Mouse (Mus musculus): Measurements from ENCODE around the gene Higd1c. TPM values are rescaled to one million over a fixed set of nuclear protein-coding genes. Genes with fewer than 3 reads are reported as not detected.
"Not testable (repeated sequence)": the region's sequence is repeated elsewhere in the genome, so short reads cannot be mapped to it uniquely, and the experiment has no call there.

Gene Higd1c
- polyA plus RNA-seq, 1 experiment from 2014 or later = not detected

GRCm38 (mm10) chr15:100351501-100352060 is 12.8 kb upstream of the Higd1c start:
- WGBS = 60% methylated on average over 6 of the region's 6 CpGs
- Histone ChIP-seq H3K27me3 (replicated peaks; ENCODE audit: control insufficient read depth, insufficient read depth, low read length) (no peaks in the 10 kb centered on the region), H3K4me3 (ENCODE audit: low read length) (no peak overlapping the region), H3K4me2 (ENCODE audit: low read depth, low read length) (no peak overlapping the region), H3K9me3 (ENCODE audit: control insufficient read depth, low read length) (no peaks in the 10 kb centered on the region), H3K9ac (ENCODE audit: low read depth, low read length) (no peak overlapping the region), H3K4me1 (ENCODE audit: control insufficient read depth, insufficient read depth, low read length) (peaks cover 8% of the 10 kb centered on the region; the same call in 1 of the 2 replicates), H3K36me3 (ENCODE audit: control insufficient read depth, insufficient read depth, low read length) (no peaks in the 10 kb centered on the region), H3K27ac (ENCODE audit: low read length) (no peak overlapping the region)
- ATAC-seq = no peak

DNA sequence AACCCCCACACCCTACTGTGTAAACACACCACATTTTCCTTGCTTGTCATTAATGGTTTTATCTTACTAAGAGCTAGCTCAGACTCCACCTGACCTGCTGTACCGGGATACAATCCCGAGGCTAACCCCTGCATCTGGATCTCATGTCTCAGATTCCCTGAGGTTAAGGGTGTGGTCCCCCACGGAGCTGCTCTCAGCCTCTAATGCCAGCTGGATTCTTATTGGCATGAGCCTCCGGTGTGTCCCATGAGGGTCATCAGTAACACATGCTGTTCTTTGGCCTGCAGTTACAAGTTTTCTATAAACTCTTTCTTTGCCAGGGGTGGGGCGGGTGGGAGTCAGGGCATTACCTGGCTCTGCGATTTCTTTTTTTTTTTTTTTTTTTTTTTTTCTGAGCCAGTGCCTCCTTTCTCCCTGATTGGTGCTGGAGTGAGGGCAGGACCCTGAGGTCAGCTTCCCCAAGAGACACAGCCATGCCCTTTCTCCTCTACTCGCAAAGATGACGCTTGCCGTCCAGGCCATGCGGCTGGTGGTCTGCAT is 11.6 kb upstream of the Higd1c start, which contains the start of the genes Methig1 and Mettl7a2:
Gene Methig1, plus strand, starts transcription at position 439 of the 540 bp plus-strand sequence.
Gene Mettl7a2, plus strand, starts transcription at position 490 of the 540 bp plus-strand sequence.
- WGBS = 76% methylated on average over 10 of the region's 10 CpGs
- Histone ChIP-seq H3K27me3 (replicated peaks; ENCODE audit: control insufficient read depth, insufficient read depth, low read length) (no peaks in the 10 kb centered on the region), H3K36me3 (ENCODE audit: control insufficient read depth, insufficient read depth, low read length) (no peaks in the 10 kb centered on the region), H3K9ac (ENCODE audit: low read depth, low read length) (no peak within 1 kb of the TSS), H3K27ac (ENCODE audit: low read length) (no peak within 1 kb of the TSS), H3K9me3 (ENCODE audit: control insufficient read depth, low read length) (no peaks in the 10 kb centered on the region), H3K4me1 (ENCODE audit: control insufficient read depth, insufficient read depth, low read length) (peaks cover 8% of the 10 kb centered on the region; the same call in 1 of the 2 replicates), H3K4me2 (ENCODE audit: low read depth, low read length) (no peak within 1 kb of the TSS), H3K4me3 (ENCODE audit: low read length) (no peak within 1 kb of the TSS)
- ATAC-seq = peak; percentile 49

- H3K27me3 ChIP-seq (replicated peaks; ENCODE audit: control insufficient read depth, insufficient read depth, low read length); H3K27ac ChIP-seq (ENCODE audit: low read length); ATAC-seq; H3K9ac ChIP-seq (ENCODE audit: low read depth, low read length); H3K4me2 ChIP-seq (ENCODE audit: low read depth, low read length); H3K4me1 ChIP-seq (ENCODE audit: control insufficient read depth, insufficient read depth, low read length); H3K9me3 ChIP-seq (ENCODE audit: control insufficient read depth, low read length); H3K36me3 ChIP-seq (ENCODE audit: control insufficient read depth, insufficient read depth, low read length); H3K4me3 ChIP-seq (ENCODE audit: low read length): not testable (repeated sequence)
- WGBS = 98% methylated on average over 10 of the region's 22 CpGs
Measured at GRCm38 (mm10) chr15:100353399-100353798, 10.9 kb upstream of the Higd1c start.

DNA sequence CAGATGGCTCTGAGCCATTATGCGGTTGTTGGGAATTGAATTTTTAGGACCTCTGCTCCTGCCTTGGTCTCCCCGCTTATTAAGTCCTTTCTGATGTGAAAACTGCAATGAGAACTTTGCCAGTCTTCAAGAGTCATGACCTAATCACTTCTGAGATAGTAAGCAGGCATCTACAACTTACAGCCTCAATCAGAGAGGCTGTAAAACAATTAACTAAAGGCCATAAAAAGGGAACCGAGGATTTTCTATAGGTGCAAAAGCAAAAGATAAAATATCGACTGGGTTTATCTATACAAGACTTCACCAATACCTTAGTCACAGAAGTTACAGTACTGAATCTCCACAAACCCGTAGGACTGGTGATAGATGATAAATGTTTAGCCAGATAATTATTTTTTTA is 8.5 kb upstream of the Higd1c start:
- WGBS = 42% methylated on average over 5 of the region's 5 CpGs
- peak; percentile 71 for ATAC-seq

GRCm38 (mm10) chr15:100365967-100366366 is 1.6 kb downstream of the Higd1c start:
- H3K9ac ChIP-seq (ENCODE audit: low read depth, low read length); ATAC-seq; H3K4me2 ChIP-seq (ENCODE audit: low read depth, low read length); H3K9me3 ChIP-seq (ENCODE audit: control insufficient read depth, low read length); H3K4me3 ChIP-seq (ENCODE audit: low read length); H3K27me3 ChIP-seq (replicated peaks; ENCODE audit: control insufficient read depth, insufficient read depth, low read length); H3K27ac ChIP-seq (ENCODE audit: low read length); H3K4me1 ChIP-seq (ENCODE audit: control insufficient read depth, insufficient read depth, low read length); H3K36me3 ChIP-seq (ENCODE audit: control insufficient read depth, insufficient read depth, low read length): not testable (repeated sequence)
- WGBS = 60% methylated on average over 9 of the region's 9 CpGs

More for the DNA sequence above, 8.5 kb upstream of the Higd1c start:
- Histone ChIP-seq H3K27ac (ENCODE audit: low read length) (no peak overlapping the region), H3K36me3 (ENCODE audit: control insufficient read depth, insufficient read depth, low read length) (no peaks in the 10 kb centered on the region), H3K27me3 (replicated peaks; ENCODE audit: control insufficient read depth, insufficient read depth, low read length) (no peaks in the 10 kb centered on the region), H3K9me3 (ENCODE audit: control insufficient read depth, low read length) (no peaks in the 10 kb centered on the region), H3K4me2 (ENCODE audit: low read depth, low read length) (no peak overlapping the region), H3K4me3 (ENCODE audit: low read length) (no peak overlapping the region), H3K9ac (ENCODE audit: low read depth, low read length) (no peak overlapping the region), H3K4me1 (ENCODE audit: control insufficient read depth, insufficient read depth, low read length) (0 out of 2 replicates have a peak, but pooled peaks cover 4% of the 10 kb centered on the region)

DNA sequence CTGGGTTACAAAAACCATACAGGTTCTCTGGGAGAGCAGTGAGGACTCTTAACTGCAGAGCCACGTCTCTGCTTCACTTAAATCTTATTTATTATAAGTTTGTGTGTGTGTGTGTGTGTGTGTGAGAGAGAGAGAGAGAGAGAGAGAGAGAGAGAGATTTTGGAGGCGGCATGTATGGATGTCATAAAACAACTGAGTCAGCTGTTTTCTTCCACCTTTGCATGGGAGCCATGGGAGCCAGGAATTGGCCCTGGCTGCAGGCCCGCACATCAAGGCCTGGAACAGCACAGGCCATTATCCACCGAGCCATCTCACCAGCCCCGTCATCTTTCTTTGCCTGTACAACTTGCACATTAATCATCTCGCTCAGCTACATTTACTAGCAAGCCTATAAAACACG is 2.8 kb downstream of the Higd1c start:
- 65% methylated on average over 7 of the region's 7 CpGs for WGBS
- no peak for ATAC-seq
- Histone ChIP-seq H3K36me3 (ENCODE audit: control insufficient read depth, insufficient read depth, low read length) (no peaks in the 10 kb centered on the region), H3K27me3 (replicated peaks; ENCODE audit: control insufficient read depth, insufficient read depth, low read length) (no peaks in the 10 kb centered on the region), H3K9me3 (ENCODE audit: control insufficient read depth, low read length) (no peaks in the 10 kb centered on the region), H3K4me3 (ENCODE audit: low read length) (no peak overlapping the region), H3K9ac (ENCODE audit: low read depth, low read length) (no peak overlapping the region), H3K27ac (ENCODE audit: low read length) (no peak overlapping the region), H3K4me2 (ENCODE audit: low read depth, low read length) (no peak overlapping the region), H3K4me1 (ENCODE audit: control insufficient read depth, insufficient read depth, low read length) (no peaks in the 10 kb centered on the region)

DNA sequence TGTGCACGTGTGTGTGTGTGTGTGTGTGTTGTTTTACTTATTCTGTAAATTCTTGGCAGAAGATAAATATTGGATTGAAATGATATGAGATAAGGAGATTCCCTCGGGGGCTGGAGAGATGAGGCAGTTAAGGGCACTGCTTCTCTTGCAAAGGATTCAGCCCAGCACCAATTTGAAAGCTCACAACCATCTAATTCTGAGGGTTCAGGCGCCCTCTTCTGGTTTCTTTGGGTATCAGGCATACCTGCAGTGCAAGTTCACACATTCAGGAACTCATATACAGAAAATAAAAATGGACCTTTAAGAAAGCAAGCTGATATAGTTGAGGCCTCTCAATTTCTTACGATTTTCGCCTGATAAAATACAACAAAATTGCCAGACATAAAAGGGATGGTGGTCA is 10.7 kb downstream of the Higd1c start:
- 42% methylated on average over 5 of the region's 5 CpGs for WGBS
- H3K4me2 ChIP-seq (ENCODE audit: low read depth, low read length) = no peak overlapping the region
- H3K4me3 ChIP-seq (ENCODE audit: low read length) = no peak overlapping the region
- H3K27ac ChIP-seq (ENCODE audit: low read length) = no peak overlapping the region
- no peaks in the 10 kb centered on the region for H3K4me1 ChIP-seq (ENCODE audit: control insufficient read depth, insufficient read depth, low read length)
- no peaks in the 10 kb centered on the region for H3K9me3 ChIP-seq (ENCODE audit: control insufficient read depth, low read length)
- no peak for ATAC-seq
- H3K9ac ChIP-seq (ENCODE audit: low read depth, low read length) = no peak overlapping the region
- H3K27me3 ChIP-seq (replicated peaks; ENCODE audit: control insufficient read depth, insufficient read depth, low read length) = no peaks in the 10 kb centered on the region
- H3K36me3 ChIP-seq (ENCODE audit: control insufficient read depth, insufficient read depth, low read length) = no peaks in the 10 kb centered on the region

DNA sequence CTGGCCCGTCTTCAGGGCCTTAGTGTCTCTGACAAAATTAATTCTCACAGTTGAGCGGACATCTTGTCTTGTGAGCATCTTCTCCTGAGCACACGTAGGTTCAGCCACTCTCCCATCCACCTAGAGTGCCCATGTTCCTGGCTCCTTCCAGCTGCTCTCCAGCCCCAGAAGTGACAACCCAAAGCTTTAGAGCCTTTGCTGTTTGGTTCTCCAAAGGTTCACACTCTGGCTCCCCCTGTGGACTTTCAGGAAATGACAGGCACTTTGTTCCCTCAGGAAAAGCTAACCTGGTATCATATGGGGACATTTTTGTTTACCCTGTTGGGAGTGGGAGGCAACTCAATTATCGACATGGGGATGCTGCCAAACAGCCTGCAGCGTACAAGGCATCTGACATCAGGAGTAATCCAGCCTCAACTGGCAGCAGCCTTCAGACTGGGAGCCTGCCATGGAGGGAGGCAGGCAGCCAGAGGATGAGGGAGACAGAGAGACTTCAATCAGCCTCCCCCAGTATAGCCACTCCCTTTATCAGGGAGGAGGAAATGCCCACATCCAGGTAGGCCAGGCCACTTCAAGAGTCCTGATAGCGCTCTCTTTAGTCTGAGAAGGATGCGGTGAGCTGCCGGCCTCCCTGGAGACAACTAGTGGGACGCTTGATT is 13.6 kb downstream of the Higd1c start:
- not testable (repeated sequence) for H3K27me3 ChIP-seq (replicated peaks; ENCODE audit: control insufficient read depth, insufficient read depth, low read length); H3K4me3 ChIP-seq (ENCODE audit: low read length); H3K9me3 ChIP-seq (ENCODE audit: control insufficient read depth, low read length); H3K9ac ChIP-seq (ENCODE audit: low read depth, low read length); H3K4me2 ChIP-seq (ENCODE audit: low read depth, low read length); H3K4me1 ChIP-seq (ENCODE audit: control insufficient read depth, insufficient read depth, low read length); H3K27ac ChIP-seq (ENCODE audit: low read length); H3K36me3 ChIP-seq (ENCODE audit: control insufficient read depth, insufficient read depth, low read length)
- WGBS = 27% methylated on average over 3 of the region's 9 CpGs
- peak; percentile 41 for ATAC-seq

DNA sequence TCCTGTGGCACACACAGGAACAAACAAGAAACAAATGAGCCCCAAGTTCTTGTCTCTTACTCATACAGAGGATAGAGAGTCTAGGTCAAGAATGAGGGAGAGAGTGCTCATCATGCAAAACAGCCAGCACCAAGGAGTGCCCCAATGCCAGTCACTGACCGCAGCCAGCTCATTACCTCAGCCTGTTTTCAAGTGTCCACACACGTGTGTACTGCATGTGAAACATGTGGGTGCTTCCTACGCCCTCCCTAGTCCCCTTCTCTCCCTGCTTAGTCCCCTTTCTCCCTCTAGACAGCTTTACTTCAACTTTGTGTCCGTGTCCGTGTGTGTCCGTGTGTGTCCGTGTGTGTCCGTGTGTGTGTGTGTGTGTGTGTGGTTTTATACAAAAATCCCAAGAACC is 15.3 kb downstream of the Higd1c start:
- H3K4me1 ChIP-seq (ENCODE audit: control insufficient read depth, insufficient read depth, low read length) = no peaks in the 10 kb centered on the region
- H3K4me2 ChIP-seq (ENCODE audit: low read depth, low read length) = no peak overlapping the region
- H3K27ac ChIP-seq (ENCODE audit: low read length) = no peak overlapping the region
- H3K9ac ChIP-seq (ENCODE audit: low read depth, low read length) = no peak overlapping the region
- H3K36me3 ChIP-seq (ENCODE audit: control insufficient read depth, insufficient read depth, low read length) = no peaks in the 10 kb centered on the region
- H3K9me3 ChIP-seq (ENCODE audit: control insufficient read depth, low read length) = no peaks in the 10 kb centered on the region
- H3K27me3 ChIP-seq (replicated peaks; ENCODE audit: control insufficient read depth, insufficient read depth, low read length) = no peaks in the 10 kb centered on the region
- WGBS = 82% methylated on average over 8 of the region's 8 CpGs
- H3K4me3 ChIP-seq (ENCODE audit: low read length) = no peak overlapping the region
- ATAC-seq = no peak
